Mouse (Mus musculus) hindbrain, embryonic 15.5 days (tissue): ENCODE data around the gene Rita1. TPM values are rescaled to one million over a fixed set of nuclear protein-coding genes. Genes with fewer than 3 reads are reported as not detected.

Experiments used
- ATAC-seq: fragments of 200-750 bp; cut with Nextera tagmentation; 2 replicates; pipeline ENCODE4 v1.8.0; 2017; ENCODE audit warnings: low read depth, moderate number of reproducible peaks, moderate TSS enrichment; ENCODE audit not compliant: low FRiP score
- H3K27ac ChIP-seq: fragments of 300-500 bp; sonication (generic); replicated peaks from 2 replicates; pipeline ENCODE4 v1.5.1; 2015; ENCODE audit warnings: mild to moderate bottlenecking, inconsistent platforms
- H3K27me3 ChIP-seq: fragments of 300-500 bp; sonication (generic); 2 replicates; pipeline ENCODE4 v1.6.1; 2015; ENCODE audit warnings: control low read depth, inconsistent platforms
- H3K36me3 ChIP-seq: fragments of 300-500 bp; sonication (generic); 2 replicates; pipeline ENCODE4 v1.6.1; 2015; ENCODE audit warnings: control low read depth, inconsistent platforms
- H3K4me1 ChIP-seq: fragments of 300-500 bp; sonication (generic); replicated peaks from 2 replicates; pipeline ENCODE4 v1.6.1; 2015; ENCODE audit warnings: control low read depth, inconsistent platforms
- H3K4me2 ChIP-seq: fragments of 300-500 bp; sonication (generic); 2 replicates; pipeline ENCODE4 v1.6.1; 2015; ENCODE audit warnings: moderate library complexity, mild to moderate bottlenecking, inconsistent platforms
- H3K4me3 ChIP-seq: fragments of 300-500 bp; sonication (generic); 2 replicates; pipeline ENCODE4 v1.5.1; 2015; ENCODE audit warnings: mild to moderate bottlenecking, inconsistent platforms
- H3K9ac ChIP-seq: fragments of 300-500 bp; sonication (generic); 2 replicates; pipeline ENCODE4 v1.6.1; 2015; ENCODE audit warnings: inconsistent platforms
- H3K9me3 ChIP-seq: fragments of 300-500 bp; sonication (generic); 2 replicates; pipeline ENCODE4 v1.6.1; 2016; ENCODE audit warnings: control low read depth, inconsistent platforms
- WGBS: fragments of 180-500 bp; shearing (Covaris S2); methylation state at CpG from one replicate; pipeline ENCODE4 v1.1.7; 2015; 5-methylcytosine and 5-hydroxymethylcytosine counted together
- polyA plus RNA-seq: library from polyadenylated mRNA; unstranded; fragments of >200 nt; fragmentation: Nextera tagmentation; extraction: Ambion mirVana; gene quantifications from 2 replicates; pipeline ENCODE4 v1.2.1, GENCODE M21; 2015

The Rita1 gene
- polyA plus RNA-seq, 1 experiment from 2014 or later: 31.1 TPM

DNA sequence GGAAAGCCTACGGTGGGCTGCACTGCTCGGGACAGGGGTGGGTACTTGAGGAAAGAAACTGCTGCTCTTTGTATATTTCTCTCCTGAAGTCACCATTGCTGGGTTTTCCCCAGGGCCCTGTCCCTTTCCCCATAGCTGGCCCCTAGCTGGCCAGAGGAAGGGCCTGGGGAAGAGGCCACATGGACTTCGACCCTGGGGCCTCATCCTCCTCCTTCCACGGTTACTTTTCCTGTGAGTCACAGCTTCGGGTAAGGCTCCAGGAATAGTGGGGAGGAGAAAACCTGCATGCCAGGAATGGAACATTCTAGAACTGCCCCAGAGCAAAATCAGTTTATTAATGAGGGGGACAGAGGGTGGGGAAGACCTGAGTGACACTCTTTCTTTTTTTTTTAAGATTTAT lies 62.3 kb downstream of the Rita1 start:
- H3K9ac ChIP-seq: no peak overlapping the region
- no peak overlapping the region for H3K4me2 ChIP-seq
- no peaks in the 10 kb centered on the region for H3K4me1 ChIP-seq
- H3K27me3 ChIP-seq: no peaks in the 10 kb centered on the region
- no peaks in the 10 kb centered on the region for H3K9me3 ChIP-seq
- no peak overlapping the region for H3K4me3 ChIP-seq
- 93% methylated on average over 5 of the region's 5 CpGs for WGBS
- peaks cover 16% of the 10 kb centered on the region for H3K36me3 ChIP-seq
- no peak overlapping the region for H3K27ac ChIP-seq
- no peak for ATAC-seq

DNA sequence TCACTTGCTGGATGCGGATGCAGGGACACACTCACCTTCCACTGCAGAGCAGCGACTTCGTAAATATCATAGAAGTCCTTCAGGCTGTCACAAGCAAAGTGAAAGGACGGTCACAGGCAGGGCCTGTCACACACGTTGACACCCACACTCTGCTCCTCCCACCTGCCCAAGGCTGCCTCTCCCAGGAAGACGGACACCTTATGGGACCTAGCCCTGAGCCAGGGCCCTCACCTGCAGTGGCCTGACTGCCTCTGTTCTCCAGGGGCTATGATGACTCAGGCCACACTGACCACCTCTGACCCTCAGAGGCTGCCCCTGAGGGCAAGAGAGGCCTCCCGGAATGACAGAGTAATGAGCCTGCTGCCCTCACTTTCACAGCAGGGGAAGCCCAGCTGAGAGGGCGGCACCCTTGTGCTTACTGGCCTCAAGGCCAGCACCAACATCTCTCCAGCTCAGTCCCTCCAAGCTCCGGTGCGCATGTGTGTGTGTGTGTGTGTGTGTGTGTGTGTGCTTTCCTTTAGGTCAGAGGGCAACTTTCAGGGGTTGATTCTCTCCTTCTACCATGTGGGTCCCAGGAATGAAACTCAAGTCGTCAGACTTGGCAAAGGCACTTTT lies 64.0 kb downstream of the Rita1 start:
- no peaks in the 10 kb centered on the region for H3K9me3 ChIP-seq
- H3K36me3 ChIP-seq: peaks cover 8% of the 10 kb centered on the region
- ATAC-seq: no peak
- no peak overlapping the region for H3K9ac ChIP-seq
- no peaks in the 10 kb centered on the region for H3K27me3 ChIP-seq
- H3K4me1 ChIP-seq: no peaks in the 10 kb centered on the region
- H3K4me2 ChIP-seq: no peak overlapping the region
- no peak overlapping the region for H3K4me3 ChIP-seq
- WGBS: 71% methylated on average over 11 of the region's 11 CpGs
- no peak overlapping the region for H3K27ac ChIP-seq

Other genes starting within 250 kb of the Rita1 start
- gene Lhx5, start 180.9 kb downstream of the Rita1 start, polyA plus RNA-seq: 26.3 and 31.4 TPM in 2 replicates
- gene Sdsl, start 139.8 kb downstream of the Rita1 start, polyA plus RNA-seq: 6.5 and 6.9 TPM in 2 replicates
- gene Sds, start 136.1 kb downstream of the Rita1 start, polyA plus RNA-seq: not detected in 2 replicates
- 35.9 and 39.0 TPM in 2 replicates for gene Plbd2, start 109.0 kb downstream of the Rita1 start, polyA plus RNA-seq
- 2.4 and 2.9 TPM in 2 replicates for gene Slc8b1, start 101.4 kb downstream of the Rita1 start, polyA plus RNA-seq
- 18.1 and 19.7 TPM in 2 replicates for gene Tpcn1, start 23.9 kb downstream of the Rita1 start, polyA plus RNA-seq
- gene Iqcd, start 23.6 kb downstream of the Rita1 start, polyA plus RNA-seq: 1.6 and 2.3 TPM in 2 replicates
- 37.9 and 41.3 TPM in 2 replicates for gene Ddx54, start 150 bp upstream of the Rita1 start, polyA plus RNA-seq
- gene Cfap73, start 21.6 kb upstream of the Rita1 start, polyA plus RNA-seq: 0.71 and 0.83 TPM in 2 replicates
- 0.78 and 0.92 TPM in 2 replicates for gene Rasal1, start 36.2 kb upstream of the Rita1 start, polyA plus RNA-seq
- 56.2 and 69.9 TPM in 2 replicates for gene Dtx1, start 99.3 kb upstream of the Rita1 start, polyA plus RNA-seq
- 0.27 and 0.84 TPM in 2 replicates for gene Oas2, start 137.3 kb upstream of the Rita1 start, polyA plus RNA-seq
- gene Oas3, start 165.1 kb upstream of the Rita1 start, polyA plus RNA-seq: 1.1 TPM in 2 replicates
- gene Oas1e, start 182.9 kb upstream of the Rita1 start, polyA plus RNA-seq: 0.39 and 0.72 TPM in 2 replicates
- gene Oas1c, start 199.9 kb upstream of the Rita1 start, polyA plus RNA-seq: 0.32 and 0.46 TPM in 2 replicates
- gene Oas1f, start 234.8 kb upstream of the Rita1 start, polyA plus RNA-seq: not detected in 2 replicates
- gene Oas1h, start 248.8 kb upstream of the Rita1 start, polyA plus RNA-seq: not detected in 2 replicates